Mouse (Mus musculus) forebrain, postnatal 0 days (tissue): ENCODE measurements at regions not wholly inside any gene's neighbourhood (a gene's known extent, or its start where the extent isn't known, plus 50 kb on each side); places are given as distances from the start of the nearest gene placed in this dataset.

Source experiments
- ATAC-seq: fragments of 200-750 bp; cut with Nextera tagmentation; 2 replicates; pipeline ENCODE4 v1.8.0; 2017; ENCODE audit warnings: mild to moderate bottlenecking, moderate library complexity
- DNase-seq: peaks from one replicate; pipeline ENCODE4 v3.0.0-alpha.2; 2015
- H3K27ac ChIP-seq: fragments of 300-500 bp; sonication (generic); 2 replicates; pipeline ENCODE4 v1.5.1; 2014; ENCODE audit warnings: low read depth, mild to moderate bottlenecking, antibody characterized with exemption, low read length, moderate library complexity, mixed read lengths
- H3K27me3 ChIP-seq: fragments of 300-500 bp; sonication (generic); 2 replicates; pipeline ENCODE4 v1.6.1; 2014; ENCODE audit warnings: mild to moderate bottlenecking, low read length, mixed read lengths; ENCODE audit not compliant: insufficient read depth
- H3K36me3 ChIP-seq: fragments of 300-500 bp; sonication (generic); 2 replicates; pipeline ENCODE4 v1.6.1; 2014; ENCODE audit warnings: mild to moderate bottlenecking, moderate library complexity; ENCODE audit not compliant: insufficient read depth
- H3K4me1 ChIP-seq: fragments of 300-500 bp; sonication (generic); 2 replicates; pipeline ENCODE4 v1.6.1; 2014; ENCODE audit warnings: antibody characterized with exemption; ENCODE audit not compliant: insufficient read depth
- H3K4me2 ChIP-seq: fragments of 300-500 bp; sonication (generic); 2 replicates; pipeline ENCODE4 v1.6.1; 2014; ENCODE audit warnings: low read depth, mild to moderate bottlenecking, moderate library complexity
- H3K4me3 ChIP-seq: fragments of 300-500 bp; sonication (generic); 2 replicates; pipeline ENCODE4 v1.5.1; 2014; ENCODE audit warnings: low read depth, low read length, mixed read lengths
- H3K9ac ChIP-seq: fragments of 300-500 bp; sonication (generic); 2 replicates; pipeline ENCODE4 v1.6.1; 2014; ENCODE audit warnings: mild to moderate bottlenecking
- H3K9me3 ChIP-seq: fragments of 300-500 bp; sonication (generic); 2 replicates; pipeline ENCODE4 v1.6.1; 2016; ENCODE audit warnings: low read length
- CTCF ChIP-seq: sonication (generic); IDR thresholded peaks from 2 replicates; pipeline ENCODE4 v1.5.1; 2016; ENCODE audit warnings: antibody characterized with exemption, control low read depth, low read depth
- WGBS: fragments of 180-500 bp; shearing (Covaris S2); extraction: QIAGEN DNeasy Blood & Tissue Kit; methylation state at CpG from one replicate; pipeline ENCODE4 v1.1.7; 2014; 5-methylcytosine and 5-hydroxymethylcytosine counted together

DNA sequence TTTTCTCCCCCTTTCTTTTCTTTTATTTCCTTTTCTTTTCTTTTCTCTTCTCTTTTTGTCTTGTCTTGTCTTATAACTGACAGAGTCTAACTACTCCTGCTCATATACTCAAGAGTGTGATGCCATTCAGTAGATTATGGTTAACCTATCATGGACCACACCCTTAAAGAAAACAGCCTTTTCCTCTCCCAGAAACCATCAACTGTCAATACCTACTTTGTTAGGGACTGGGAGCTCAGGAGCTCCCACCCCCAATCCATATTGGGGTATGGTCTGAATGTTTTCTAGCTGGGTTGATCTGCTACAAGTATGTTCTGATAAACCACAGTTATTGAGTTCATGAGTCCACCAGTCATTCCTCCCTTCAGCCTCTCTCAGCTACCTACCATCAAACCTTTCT, 972.3 kb upstream of the Lrrc6 start:
- no peak for ATAC-seq
- no peak for DNase-seq

GRCm38 (mm10) chr15:67471283-67471682, 970.6 kb upstream of the Lrrc6 start:
- TF ChIP-seq CTCF: no peak
- no peak for DNase-seq
- WGBS: 94% methylated on average over 1 of the region's 1 CpGs
- no peak for ATAC-seq
- H3K9me3 ChIP-seq: no peaks in the 10 kb centered on the region
- H3K4me2 ChIP-seq: no peak overlapping the region
- no peak overlapping the region for H3K27ac ChIP-seq
- H3K4me1 ChIP-seq: no peaks in the 10 kb centered on the region
- H3K4me3 ChIP-seq: no peak overlapping the region
- no peaks in the 10 kb centered on the region for H3K27me3 ChIP-seq
- no peak overlapping the region for H3K9ac ChIP-seq
- no peaks in the 10 kb centered on the region for H3K36me3 ChIP-seq

More for the DNA sequence above, 972.3 kb upstream of the Lrrc6 start:
- Histone ChIP-seq H3K9ac (no peak overlapping the region), H3K9me3 (no peaks in the 10 kb centered on the region), H3K36me3 (no peaks in the 10 kb centered on the region), H3K27me3 (no peaks in the 10 kb centered on the region), H3K4me2 (no peak overlapping the region), H3K4me1 (no peaks in the 10 kb centered on the region), H3K27ac (no peak overlapping the region), H3K4me3 (no peak overlapping the region)
- no peak for TF ChIP-seq CTCF

GRCm38 (mm10) chr15:67470036-67470435, 969.3 kb upstream of the Lrrc6 start:
- no peak overlapping the region for H3K4me3 ChIP-seq
- H3K36me3 ChIP-seq: no peaks in the 10 kb centered on the region
- no peaks in the 10 kb centered on the region for H3K4me1 ChIP-seq
- no peak for TF ChIP-seq CTCF
- no peaks in the 10 kb centered on the region for H3K27me3 ChIP-seq
- no peak overlapping the region for H3K9ac ChIP-seq
- no peaks in the 10 kb centered on the region for H3K9me3 ChIP-seq
- ATAC-seq (no peak), DNase-seq (no peak)
- no peak overlapping the region for H3K27ac ChIP-seq
- H3K4me2 ChIP-seq: no peak overlapping the region

DNA sequence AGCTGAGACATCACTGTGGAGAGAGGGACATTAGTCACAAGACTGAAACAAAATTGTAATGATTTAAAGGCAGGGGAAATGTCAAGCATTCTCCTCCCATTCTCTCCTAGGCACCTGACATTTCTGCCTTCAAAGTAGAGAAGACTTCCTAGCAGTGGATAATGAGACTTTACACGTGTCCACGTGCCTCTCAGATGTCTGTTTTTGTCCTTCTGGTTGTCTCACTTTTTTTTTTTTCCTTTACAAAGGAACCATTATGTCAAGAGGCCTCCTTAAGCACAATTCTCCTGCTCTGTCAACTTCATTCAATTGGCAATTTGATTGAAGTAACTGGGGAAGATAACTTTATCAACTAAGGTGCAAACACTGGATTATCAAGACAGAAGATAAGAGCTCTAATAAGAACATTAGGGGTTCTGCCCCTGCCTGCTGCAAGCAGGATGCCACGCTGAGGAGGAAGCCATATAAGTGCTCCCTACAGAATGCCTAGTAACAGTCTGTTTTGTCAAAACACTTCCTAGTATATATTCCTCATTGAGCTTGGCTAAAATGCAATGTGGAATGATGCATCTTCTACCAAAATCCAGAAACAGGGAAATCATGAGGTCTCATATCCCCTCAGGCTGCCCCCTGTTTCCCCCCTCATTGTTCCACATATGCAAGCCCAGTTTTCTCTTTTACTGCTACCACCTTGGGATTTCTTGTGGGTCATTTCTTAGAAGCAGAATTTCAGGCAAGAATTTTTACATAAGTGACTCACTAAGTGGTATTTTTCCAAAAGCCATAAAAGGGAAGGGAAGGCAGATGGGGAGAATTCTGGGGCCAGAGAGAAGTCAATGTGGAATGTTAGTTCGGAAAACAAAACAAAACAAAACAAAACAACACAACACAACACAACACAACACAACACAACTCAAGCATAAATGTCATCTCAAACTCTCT, 967.0 kb upstream of the Lrrc6 start:
- Histone ChIP-seq H3K36me3 (no peaks in the 10 kb centered on the region), H3K27me3 (no peaks in the 10 kb centered on the region), H3K27ac (no peak overlapping the region), H3K9ac (no peak overlapping the region), H3K9me3 (no peaks in the 10 kb centered on the region), H3K4me2 (no peak overlapping the region), H3K4me3 (no peak overlapping the region), H3K4me1 (no peaks in the 10 kb centered on the region)
- DNase-seq (no peak), ATAC-seq (no peak)
- no peak for TF ChIP-seq CTCF
- 44% methylated on average over 4 of the region's 4 CpGs for WGBS

GRCm38 (mm10) chr15:67462863-67463262, 962.2 kb upstream of the Lrrc6 start:
- ATAC-seq: no peak
- H3K27ac ChIP-seq: no peak overlapping the region
- no peak for DNase-seq
- H3K9ac ChIP-seq: no peak overlapping the region
- WGBS: 93% methylated on average over 3 of the region's 3 CpGs
- no peak for TF ChIP-seq CTCF
- H3K4me2 ChIP-seq: no peak overlapping the region
- H3K9me3 ChIP-seq: no peaks in the 10 kb centered on the region
- no peaks in the 10 kb centered on the region for H3K27me3 ChIP-seq
- H3K36me3 ChIP-seq: no peaks in the 10 kb centered on the region
- no peaks in the 10 kb centered on the region for H3K4me1 ChIP-seq
- no peak overlapping the region for H3K4me3 ChIP-seq

DNA sequence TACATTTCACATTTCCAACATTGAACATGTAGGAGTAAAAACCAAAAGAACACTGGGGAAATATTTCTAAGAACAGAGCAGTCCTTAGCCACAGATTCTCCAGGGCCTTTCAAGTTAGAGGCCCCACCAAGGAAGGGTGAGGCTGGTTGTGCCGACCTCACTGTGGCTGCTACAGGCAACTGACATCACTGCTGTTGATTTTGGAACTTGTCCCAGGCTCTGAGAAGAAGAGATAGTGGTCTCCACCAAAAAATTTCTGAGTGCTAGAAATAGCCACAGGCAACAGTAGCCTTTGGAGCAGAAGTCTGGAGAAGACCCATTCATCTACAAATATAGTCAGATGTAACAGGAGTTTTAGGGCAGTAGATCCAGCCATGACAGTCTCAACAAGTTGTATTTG, 959.7 kb upstream of the Lrrc6 start:
- Histone ChIP-seq H3K36me3 (no peaks in the 10 kb centered on the region), H3K4me3 (no peak overlapping the region), H3K27ac (no peak overlapping the region), H3K9ac (no peak overlapping the region), H3K9me3 (no peaks in the 10 kb centered on the region), H3K4me2 (no peak overlapping the region), H3K4me1 (no peaks in the 10 kb centered on the region), H3K27me3 (no peaks in the 10 kb centered on the region)
- 84% methylated on average over 1 of the region's 1 CpGs for WGBS
- no peak for DNase-seq
- TF ChIP-seq CTCF: no peak
- ATAC-seq: no peak

DNA sequence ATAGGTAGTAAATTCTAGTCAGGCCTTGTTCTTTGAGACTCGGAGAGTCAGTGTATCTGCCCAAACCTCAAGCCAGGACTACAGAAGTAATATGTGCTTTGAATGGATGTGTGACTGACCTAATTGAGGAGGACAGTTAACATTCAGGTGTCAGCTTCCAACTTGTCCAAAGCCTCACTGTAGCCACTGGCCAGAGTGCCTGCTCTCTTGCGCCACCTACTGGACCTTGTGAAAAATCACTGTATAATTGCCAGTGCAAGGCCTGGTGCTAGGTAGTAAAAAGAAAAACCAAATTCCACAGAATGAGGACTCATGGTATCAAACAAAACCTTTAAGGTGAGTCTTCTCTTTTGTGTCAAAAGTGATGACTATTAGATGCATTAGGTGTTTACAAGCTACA, 933.6 kb upstream of the Lrrc6 start:
- DNase-seq (peak; percentile 58), ATAC-seq (peak; percentile 48; the same call in 1 of the 2 replicates)
- H3K36me3 ChIP-seq: no peaks in the 10 kb centered on the region
- H3K4me2 ChIP-seq: no peak overlapping the region
- H3K4me3 ChIP-seq: no peak overlapping the region
- no peaks in the 10 kb centered on the region for H3K27me3 ChIP-seq
- no peaks in the 10 kb centered on the region for H3K9me3 ChIP-seq
- 24% methylated on average over 2 of the region's 2 CpGs for WGBS
- no peak overlapping the region for H3K27ac ChIP-seq
- no peaks in the 10 kb centered on the region for H3K4me1 ChIP-seq
- peak; percentile 82 for TF ChIP-seq CTCF
- no peak overlapping the region for H3K9ac ChIP-seq
